Mouse (Mus musculus) erythroblast, adult 5-6 weeks (primary cell): Measurements from ENCODE around the gene Tarbp2. TPM values are rescaled to one million over a fixed set of nuclear protein-coding genes. Genes with fewer than 3 reads are reported as not detected.

Source experiments
- ATAC-seq: replicated peaks from 2 replicates; pipeline ENCODE4 v1.8.0; 2016; ENCODE audit warnings: moderate number of reproducible peaks, mild to moderate bottlenecking, moderate TSS enrichment, inconsistent platforms; ENCODE audit not compliant: poor library complexity, low FRiP score, severe bottlenecking
- total RNA-seq, 2 experiments: library from RNA; stranded (forward) in 1 of 2; stranded (reverse) in 1 of 2; fragments of 150-400 nt in 1 of 2; fragments of 200-764, 138-1000 nt in 1 of 2; gene quantifications; 2 replicates each; pipeline versions ENCODE4 v1.2.3 to v1.2.4; 2015 to 2017; ENCODE audit warnings: low replicate concordance in 2 of 2

Tarbp2 gene
- total RNA-seq, 2 experiments from 2014 or later: 3.5 to 13.5 TPM

GRCm38 (mm10) chr15:102503924-102504782 is 13.8 kb upstream of the Tarbp2 start:
- no peak for ATAC-seq

DNA sequence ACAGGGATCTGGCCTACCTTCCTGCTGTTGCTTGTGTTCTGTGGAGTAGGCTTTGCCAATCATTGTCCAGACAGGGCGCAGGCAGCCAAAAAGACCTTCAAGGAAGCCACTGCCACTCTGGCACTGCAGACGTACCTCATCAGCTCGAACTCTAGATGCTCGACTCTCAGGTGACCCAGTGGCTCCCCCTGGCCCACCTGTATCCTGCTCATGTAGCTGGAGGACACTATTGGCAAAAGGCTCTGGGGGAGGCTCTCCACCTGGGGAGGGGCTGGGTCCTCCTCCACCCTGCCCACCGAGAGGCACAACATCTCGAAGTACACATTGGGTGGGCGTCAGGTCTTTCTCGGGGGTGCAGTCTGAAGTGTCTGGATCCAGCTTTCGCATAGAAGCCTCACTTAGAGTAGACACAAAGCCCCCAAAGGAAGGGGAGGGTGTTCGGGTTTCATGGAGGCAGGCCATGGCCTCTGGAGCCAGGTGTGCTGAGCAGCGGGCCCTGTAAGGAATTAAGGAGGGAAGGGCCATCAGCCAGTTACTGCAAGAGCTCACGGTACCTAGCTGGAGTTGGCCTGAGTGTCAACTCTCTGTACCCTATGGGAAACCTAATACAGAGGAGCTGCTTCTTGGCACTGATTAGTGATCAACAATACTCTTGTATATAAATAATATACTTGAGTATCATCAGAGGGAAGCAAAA is 12.8 kb upstream of the Tarbp2 start:
- ATAC-seq: no peak

GRCm38 (mm10) chr15:102505770-102506463 is 12.1 kb upstream of the Tarbp2 start:
- no peak for ATAC-seq

DNA sequence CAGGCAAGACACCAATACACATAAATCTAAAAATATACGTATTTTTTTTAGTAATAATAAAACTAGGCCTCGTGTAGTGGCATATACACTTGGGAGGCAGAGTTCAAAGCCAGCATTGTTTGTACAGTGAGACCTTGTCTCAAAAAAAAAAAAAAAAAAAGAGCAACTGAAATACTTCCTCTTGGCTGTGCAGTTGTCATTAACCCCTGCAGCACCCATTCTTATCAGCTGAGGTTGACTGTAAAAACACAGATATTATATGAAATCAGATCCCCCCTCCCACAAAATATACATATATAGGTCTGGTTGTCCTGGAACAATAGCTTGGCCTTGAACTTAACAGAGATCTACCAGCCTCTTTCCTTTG is 11.5 kb upstream of the Tarbp2 start:
- no peak for ATAC-seq

DNA sequence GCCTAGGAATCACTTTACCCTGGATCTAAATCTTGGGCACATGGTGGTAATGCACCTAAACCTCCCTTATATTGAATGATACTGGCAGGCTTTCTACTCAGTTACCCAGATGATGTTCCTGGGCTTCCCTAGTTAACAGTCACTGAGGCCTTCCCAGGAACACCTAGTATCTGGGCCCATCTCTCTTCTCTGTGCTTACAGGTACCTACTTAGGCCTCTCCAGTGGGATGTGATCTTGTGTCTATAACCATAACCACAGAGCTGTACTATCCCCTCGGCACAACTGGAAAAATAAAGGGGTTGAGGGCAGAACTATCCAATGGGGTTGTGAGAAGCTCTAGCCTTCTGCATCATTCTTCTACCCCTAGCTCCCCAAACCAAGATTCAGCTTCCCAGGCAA is 11.1 kb upstream of the Tarbp2 start:
- no peak for ATAC-seq

- ATAC-seq: no peak
Observed at GRCm38 (mm10) chr15:102507561-102507960, 10.4 kb upstream of the Tarbp2 start.

DNA sequence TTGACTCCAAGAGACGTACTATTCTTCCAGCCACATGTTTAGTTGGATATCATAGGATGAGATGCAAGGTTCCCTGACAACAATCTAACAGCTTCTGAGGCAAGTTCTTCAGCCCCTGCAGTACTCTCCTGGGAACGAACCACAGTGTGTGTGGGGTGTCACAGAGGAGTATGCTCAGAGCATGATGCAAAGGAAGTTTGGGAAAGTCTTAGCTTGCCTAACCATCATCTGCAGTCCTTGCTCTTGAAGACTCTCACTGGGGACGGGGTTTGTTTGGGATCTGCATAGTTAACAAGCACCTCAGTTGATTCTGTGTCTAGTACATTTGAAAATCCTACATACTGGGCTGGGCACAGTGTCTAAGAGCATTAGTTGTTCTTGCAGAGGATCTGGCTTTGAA is 9.7 kb upstream of the Tarbp2 start:
- ATAC-seq: no peak

DNA sequence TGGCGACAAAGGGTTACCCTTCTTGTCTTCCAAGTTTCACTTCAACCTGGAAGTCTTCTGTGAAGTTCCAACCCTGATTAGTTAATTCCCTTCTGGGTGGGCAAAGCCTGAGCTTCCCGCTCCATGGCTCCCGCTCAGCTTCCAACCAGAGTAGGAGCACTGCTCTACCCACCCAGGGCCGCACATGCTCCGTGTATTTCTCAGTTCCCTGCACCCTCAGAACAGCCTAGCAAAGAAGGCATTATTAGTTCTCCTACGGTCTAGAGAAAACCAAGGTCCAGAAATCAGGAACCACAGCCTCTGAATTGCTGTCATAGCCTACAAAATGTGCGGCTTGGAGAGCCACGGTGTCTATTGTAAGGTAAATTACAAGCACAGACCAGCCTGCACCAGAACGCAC is 7.9 kb upstream of the Tarbp2 start:
- ATAC-seq: no peak

DNA sequence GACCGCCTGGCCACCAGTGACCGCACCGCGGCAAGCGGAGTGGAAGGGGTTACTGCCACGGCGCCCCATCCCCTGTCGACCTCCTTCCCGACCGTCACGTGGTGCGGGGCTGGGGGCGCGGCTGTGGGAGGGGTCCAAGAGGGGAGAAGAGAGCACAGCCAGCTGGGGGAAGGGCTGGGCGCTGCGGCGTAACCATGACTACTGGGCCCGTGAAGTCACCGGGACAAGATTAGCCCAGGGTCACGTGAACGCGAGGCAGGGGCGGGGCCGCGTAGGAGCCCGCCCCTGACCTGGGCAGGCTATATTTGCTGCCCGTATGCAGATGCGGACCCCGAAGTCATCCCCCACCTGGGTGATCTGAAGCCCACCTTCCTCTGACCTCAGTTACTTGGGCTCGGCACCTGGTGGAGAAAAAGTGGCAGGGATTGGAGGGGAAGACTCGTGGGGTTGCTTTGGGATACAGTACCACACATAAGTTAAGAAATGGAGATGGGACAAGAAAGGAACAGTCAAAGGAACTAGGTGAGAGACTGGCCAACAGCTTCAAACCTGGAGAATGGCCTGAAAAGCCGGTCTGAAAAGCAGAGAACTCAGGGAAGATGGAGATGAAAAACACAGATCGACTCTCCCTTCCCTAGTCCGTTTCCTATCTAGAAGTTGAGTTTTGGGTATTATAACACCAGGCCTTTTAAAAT is 7.3 kb upstream of the Tarbp2 start:
- peak; percentile 90 for ATAC-seq

DNA sequence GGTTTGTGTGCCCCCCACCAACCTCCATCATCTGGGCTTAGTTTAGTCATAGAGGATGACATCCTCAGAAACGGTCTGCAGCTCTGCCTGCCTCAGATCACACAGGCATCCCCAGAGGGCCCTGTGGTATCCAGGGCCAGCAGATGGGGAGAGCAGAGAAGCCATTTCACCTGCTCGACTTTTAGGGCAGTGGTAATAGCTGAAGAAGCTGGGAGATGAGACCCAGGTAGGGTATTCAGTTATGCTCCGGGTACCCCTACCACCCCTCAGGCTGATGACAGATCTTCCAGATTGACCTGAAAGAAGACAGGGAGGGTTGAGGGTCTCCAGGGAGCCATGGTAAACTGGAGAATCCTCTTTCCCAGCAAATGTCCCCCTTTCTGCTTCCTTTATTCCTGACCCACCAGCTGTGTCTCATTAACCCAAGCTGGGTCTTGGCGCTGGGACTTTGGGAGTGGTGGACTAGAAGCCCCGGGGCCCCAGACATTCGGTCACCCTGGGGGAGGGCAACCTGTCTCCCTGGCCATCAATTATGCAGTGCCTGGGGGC is 6.6 kb upstream of the Tarbp2 start:
- ATAC-seq: no peak

GRCm38 (mm10) chr15:102512010-102512409 is 6.0 kb upstream of the Tarbp2 start:
- no peak for ATAC-seq

DNA sequence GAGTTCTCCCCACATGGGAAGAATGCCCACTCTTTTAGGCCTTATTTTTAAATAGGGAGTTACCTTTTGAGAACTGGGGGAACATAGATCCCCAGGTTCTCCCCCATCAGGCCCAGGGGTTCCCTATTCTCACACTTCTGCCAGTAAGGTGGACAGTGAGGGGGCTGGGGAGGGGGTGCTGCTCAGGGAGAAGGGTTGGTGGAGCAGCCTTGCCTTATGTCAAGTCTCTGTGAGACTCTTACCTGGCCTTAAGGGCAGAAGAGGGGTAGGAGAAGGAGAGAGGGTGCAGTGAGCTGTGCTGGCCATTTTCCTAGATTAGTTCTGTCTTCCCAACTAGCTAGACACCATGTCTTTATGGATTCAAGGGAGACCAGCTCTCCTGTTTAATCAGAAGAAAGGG is 5.5 kb upstream of the Tarbp2 start:
- ATAC-seq: no peak

GRCm38 (mm10) chr15:102513004-102513403 is 5.0 kb upstream of the Tarbp2 start:
- ATAC-seq: no peak

- no peak for ATAC-seq
Observed at GRCm38 (mm10) chr15:102515261-102515660, 2.7 kb upstream of the Tarbp2 start.

GRCm38 (mm10) chr15:102515791-102516190 is 2.2 kb upstream of the Tarbp2 start:
- ATAC-seq: no peak

DNA sequence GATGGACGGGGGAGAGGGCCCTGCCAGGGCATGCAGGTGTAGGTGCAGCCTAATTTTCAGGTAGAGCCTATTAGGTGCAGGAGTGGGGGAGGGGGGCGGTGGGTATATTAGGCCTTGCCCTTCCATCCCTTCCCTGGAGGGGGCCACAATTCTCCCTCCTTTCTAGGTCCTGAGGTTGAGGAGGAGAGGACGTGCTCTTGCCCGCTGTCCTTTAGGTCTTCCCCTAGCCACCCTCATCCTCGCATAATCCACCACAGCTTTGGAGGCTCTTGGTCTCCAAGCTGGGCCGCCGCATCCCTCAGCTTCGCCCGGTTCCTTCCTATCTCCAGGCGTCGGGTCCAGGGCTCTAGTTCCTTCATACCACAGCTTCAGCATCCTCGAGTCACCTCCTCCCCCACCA is 1.7 kb upstream of the Tarbp2 start:
- ATAC-seq: no peak

- peak; percentile 15; the same call in 1 of the 2 replicates for ATAC-seq
Observed at GRCm38 (mm10) chr15:102516728-102517404, 1.1 kb upstream of the Tarbp2 start, which contains the start of gene Map3k12. Gene Map3k12 (minus strand): TSS chr15:102517064.

DNA sequence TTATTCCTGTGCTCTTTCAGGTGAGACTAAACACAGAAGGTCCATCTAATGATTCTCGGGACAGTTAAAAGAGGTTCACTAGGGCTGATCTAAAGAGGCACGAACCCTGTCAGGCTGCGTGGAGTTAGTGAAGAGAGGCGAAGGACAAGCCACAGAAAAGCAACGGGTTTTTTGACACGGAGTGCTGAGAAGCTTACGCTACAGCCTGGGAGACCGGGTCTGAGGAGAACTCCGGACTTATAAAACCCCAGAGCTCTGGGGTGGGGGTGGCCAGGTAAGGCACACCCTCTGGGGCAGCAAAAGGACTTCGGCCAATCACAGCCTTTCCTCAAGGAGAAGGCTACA is 389 bp upstream of the Tarbp2 start:
- ATAC-seq: no peak

DNA sequence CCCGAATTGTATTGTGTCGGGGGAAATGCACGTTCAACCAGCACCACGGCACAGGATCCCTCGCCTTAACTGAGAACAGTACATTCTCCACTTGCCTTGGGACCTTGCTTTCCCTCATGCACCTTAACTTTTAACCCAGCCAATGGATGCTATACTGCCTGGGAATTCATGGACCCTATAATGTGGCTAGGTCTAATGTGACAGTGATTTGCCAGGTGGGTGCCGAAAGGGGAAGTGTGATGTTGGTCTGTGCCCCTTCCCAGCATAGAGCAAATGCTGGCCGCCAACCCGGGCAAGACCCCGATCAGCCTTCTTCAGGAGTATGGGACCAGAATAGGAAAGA is 838 bp downstream of the Tarbp2 start:
- no peak; the same call in 1 of the 2 replicates for ATAC-seq
